ENCODE assay signal across 18 mouse cellular contexts in genomic region chr8:9365381-9365780, GRCm38 (mm10).
DNase-seq lines count a peak whose midpoint lies in the region; TF ChIP-seq lines count a peak whose summit lies in the region.
"Had no signal": no experiment of that assay in that cellular context is flagged by ENCODE, and none has a peak within 500 bp of the region (broad histone marks: within the 10 kb centered on the region; RNA-seq: fewer than 3 reads in every experiment).

No protein-coding gene starts in this region.

- 60% methylated on average over 1 of the region's 1 CpGs for WGBS in lung, adult 2 months

- TF ChIP-seq POLR2A in lung, adult 2 months (IDR thresholded peaks at IDR 0.05; ENCODE audit: borderline replicate concordance, extremely low read depth, low read depth, low read length): no peak

- TF ChIP-seq CTCF in lung, adult 2 months (IDR thresholded peaks at IDR 0.05; ENCODE audit: insufficient read depth, low read length): no peak

- no peaks in the 10 kb centered on the region for H3K4me1 ChIP-seq in lung, adult 2 months (ENCODE audit: control insufficient read depth, insufficient read depth, low read length)
- H3K4me1 ChIP-seq: embryonic facial prominence, embryonic 15.5 days; heart, embryonic 10.5 days had no signal

- no peak overlapping the region for H3K4me3 ChIP-seq in lung, adult 2 months (replicated peaks; ENCODE audit: extremely low read depth, low read depth, low read length)
- H3K4me3 ChIP-seq: embryonic facial prominence, embryonic 15.5 days; erythroblast, embryonic 14.5 days; forebrain, embryonic 10.5 days; gastrocnemius, adult 2 months; heart, embryonic 10.5 days; hindbrain, embryonic 13.5 days had no signal

- peak; percentile 52 for DNase-seq in adrenal gland, postnatal 14 days
- DNase-seq in adrenal gland, adult 18-20 months (ENCODE audit: low spot score in 2 of 2): no peak
- DNase-seq in kidney, postnatal 10 days: peak; percentile 42
- DNase-seq in kidney, adult 18-20 months: no peak
- DNase-seq in lung, postnatal 10 days: peak; percentile 5
- no peak for DNase-seq in lung, adult 2 months
- DNase-seq in NIH3T3 (ENCODE audit: low read depth): peak; percentile 20
- DNase-seq in gastrocnemius, postnatal 25 days: no peak
- DNase-seq: cerebellum, adult 18-20 months; cerebellum, adult 9-11 months; cerebellum, postnatal 36 days; gastrocnemius, adult 2 months; gastrocnemius, postnatal 36 days had no signal

Comparison
In these comparisons a context has a peak if more than half of its experiments do, and no peak if none do; other contexts are left out.
1. DNase-seq: peak in adrenal gland, postnatal 14 days (single experiment), kidney, postnatal 10 days (single experiment), lung, postnatal 10 days (single experiment) and NIH3T3 (single experiment); none in adrenal gland, adult 18-20 months (0 of 2), kidney, adult 18-20 months (single experiment), lung, adult 2 months (single experiment) and gastrocnemius, postnatal 25 days (single experiment).